Mouse (Mus musculus): ENCODE measurements at regions not wholly inside any gene's neighbourhood (a gene's known extent, or its start where the extent isn't known, plus 50 kb on each side); places are given as distances from the start of the nearest gene placed in this dataset.

GRCm38 (mm10) chr13:48147061-48147460 is 114.0 kb upstream of the Id4 start:
- TF ChIP-seq CTCF (IDR thresholded peaks at IDR 0.05; ENCODE audit: control insufficient read depth, insufficient read depth, insufficient read length) (no peak), MAX (IDR thresholded peaks at IDR 0.05) (no peak), USF1 (IDR thresholded peaks at IDR 0.05; ENCODE audit: low read depth) (no peak)
- H3K27me3 ChIP-seq (ENCODE audit: control insufficient read depth, insufficient read depth, insufficient read length), result no peaks in the 10 kb centered on the region
- no peaks in the 10 kb centered on the region for H3K79me3 ChIP-seq (ENCODE audit: low read depth)
- H3ac ChIP-seq (ENCODE audit: control insufficient read depth, insufficient read length, low read depth), result no peak overlapping the region
- no peaks in the 10 kb centered on the region for H3K79me2 ChIP-seq (ENCODE audit: control insufficient read depth, insufficient read depth)
- no peaks in the 10 kb centered on the region for H3K36me3 ChIP-seq (ENCODE audit: control insufficient read depth, insufficient read depth)
- no peak overlapping the region for H3K4me3 ChIP-seq (ENCODE audit: insufficient read depth, poor library complexity, severe bottlenecking)

GRCm38 (mm10) chr13:48153248-48153647 is 107.8 kb upstream of the Id4 start:
- no peaks in the 10 kb centered on the region for H3K27me3 ChIP-seq (ENCODE audit: control insufficient read depth, insufficient read depth, insufficient read length)
- H3K4me3 ChIP-seq (ENCODE audit: insufficient read depth, poor library complexity, severe bottlenecking), result no peak overlapping the region
- TF ChIP-seq MAX (IDR thresholded peaks at IDR 0.05) (no peak), CTCF (IDR thresholded peaks at IDR 0.05; ENCODE audit: control insufficient read depth, insufficient read depth, insufficient read length) (no peak), CEBPB (IDR thresholded peaks at IDR 0.05; ENCODE audit: low read depth) (no peak), MYOD1 (IDR thresholded peaks at IDR 0.05; ENCODE audit: control insufficient read depth, insufficient read length, low read depth) (no peak), USF1 (IDR thresholded peaks at IDR 0.05; ENCODE audit: low read depth) (no peak), FOSL1 (IDR thresholded peaks at IDR 0.05; ENCODE audit: insufficient read depth, low read length, poor library complexity, severe bottlenecking) (no peak), MYOG (IDR thresholded peaks at IDR 0.05; ENCODE audit: control insufficient read depth, extremely low read depth, insufficient read length) (no peak)
- no peaks in the 10 kb centered on the region for H3K36me3 ChIP-seq (ENCODE audit: control insufficient read depth, insufficient read depth)
- H3K79me2 ChIP-seq (ENCODE audit: control insufficient read depth, insufficient read depth), result no peaks in the 10 kb centered on the region
- H3K79me3 ChIP-seq (ENCODE audit: low read depth), result no peaks in the 10 kb centered on the region
- H3ac ChIP-seq (ENCODE audit: control insufficient read depth, insufficient read length, low read depth), result no peak overlapping the region

- Histone ChIP-seq H3K79me2 (ENCODE audit: control insufficient read depth, insufficient read depth) (no peaks in the 10 kb centered on the region), H3ac (ENCODE audit: control insufficient read depth, insufficient read length, low read depth) (no peak overlapping the region), H3K79me3 (ENCODE audit: low read depth) (no peaks in the 10 kb centered on the region), H3K36me3 (ENCODE audit: control insufficient read depth, insufficient read depth) (no peaks in the 10 kb centered on the region), H3K4me3 (ENCODE audit: insufficient read depth, poor library complexity, severe bottlenecking) (no peak overlapping the region), H3K27me3 (ENCODE audit: control insufficient read depth, insufficient read depth, insufficient read length) (no peaks in the 10 kb centered on the region)
- TF ChIP-seq CTCF (IDR thresholded peaks at IDR 0.05; ENCODE audit: control insufficient read depth, insufficient read depth, insufficient read length) (no peak), MYOD1 (IDR thresholded peaks at IDR 0.05; ENCODE audit: control insufficient read depth, insufficient read length, low read depth) (no peak), FOSL1 (IDR thresholded peaks at IDR 0.05; ENCODE audit: insufficient read depth, low read length, poor library complexity, severe bottlenecking) (no peak), USF1 (IDR thresholded peaks at IDR 0.05; ENCODE audit: low read depth) (no peak), CEBPB (IDR thresholded peaks at IDR 0.05; ENCODE audit: low read depth) (no peak), MYOG (IDR thresholded peaks at IDR 0.05; ENCODE audit: control insufficient read depth, extremely low read depth, insufficient read length) (no peak), MAX (IDR thresholded peaks at IDR 0.05) (no peak)
Measured at GRCm38 (mm10) chr13:48153684-48154413, 107.2 kb upstream of the Id4 start.

GRCm38 (mm10) chr13:48154414-48155105 is 106.5 kb upstream of the Id4 start:
- no peaks in the 10 kb centered on the region for H3K79me3 ChIP-seq (ENCODE audit: low read depth)
- no peaks in the 10 kb centered on the region for H3K36me3 ChIP-seq (ENCODE audit: control insufficient read depth, insufficient read depth)
- H3K79me2 ChIP-seq (ENCODE audit: control insufficient read depth, insufficient read depth), result no peaks in the 10 kb centered on the region
- TF ChIP-seq MYOG (IDR thresholded peaks at IDR 0.05; ENCODE audit: control insufficient read depth, extremely low read depth, insufficient read length) (no peak), MYOD1 (IDR thresholded peaks at IDR 0.05; ENCODE audit: control insufficient read depth, insufficient read length, low read depth) (no peak), CEBPB (IDR thresholded peaks at IDR 0.05; ENCODE audit: low read depth) (no peak), FOSL1 (IDR thresholded peaks at IDR 0.05; ENCODE audit: insufficient read depth, low read length, poor library complexity, severe bottlenecking) (no peak), USF1 (IDR thresholded peaks at IDR 0.05; ENCODE audit: low read depth) (no peak), CTCF (IDR thresholded peaks at IDR 0.05; ENCODE audit: control insufficient read depth, insufficient read depth, insufficient read length) (no peak), MAX (IDR thresholded peaks at IDR 0.05) (no peak)
- H3K27me3 ChIP-seq (ENCODE audit: control insufficient read depth, insufficient read depth, insufficient read length), result no peaks in the 10 kb centered on the region
- H3K4me3 ChIP-seq (ENCODE audit: insufficient read depth, poor library complexity, severe bottlenecking), result no peak overlapping the region
- H3ac ChIP-seq (ENCODE audit: control insufficient read depth, insufficient read length, low read depth), result no peak overlapping the region

- H3K27me3 ChIP-seq (ENCODE audit: control insufficient read depth, insufficient read depth, insufficient read length), result no peaks in the 10 kb centered on the region
- no peaks in the 10 kb centered on the region for H3K36me3 ChIP-seq (ENCODE audit: control insufficient read depth, insufficient read depth)
- H3ac ChIP-seq (ENCODE audit: control insufficient read depth, insufficient read length, low read depth), result no peak overlapping the region
- no peaks in the 10 kb centered on the region for H3K79me2 ChIP-seq (ENCODE audit: control insufficient read depth, insufficient read depth)
- no peaks in the 10 kb centered on the region for H3K79me3 ChIP-seq (ENCODE audit: low read depth)
- TF ChIP-seq CEBPB (IDR thresholded peaks at IDR 0.05; ENCODE audit: low read depth), result no peak
- no peak for TF ChIP-seq MYOD1 (IDR thresholded peaks at IDR 0.05; ENCODE audit: control insufficient read depth, insufficient read length, low read depth)
- no peak for TF ChIP-seq FOSL1 (IDR thresholded peaks at IDR 0.05; ENCODE audit: insufficient read depth, low read length, poor library complexity, severe bottlenecking)
- TF ChIP-seq MYOG (IDR thresholded peaks at IDR 0.05; ENCODE audit: control insufficient read depth, extremely low read depth, insufficient read length), result no peak
- no peak for TF ChIP-seq MAX (IDR thresholded peaks at IDR 0.05)
- H3K4me3 ChIP-seq (ENCODE audit: insufficient read depth, poor library complexity, severe bottlenecking), result no peak overlapping the region
Measured at GRCm38 (mm10) chr13:48159020-48159910, 101.8 kb upstream of the Id4 start.

All from C2C12 (cell line).